Mouse (Mus musculus) kidney, adult 18-20 months (tissue): ENCODE data around the gene Rela.

Source experiments
- DNase-seq: peaks from one replicate; pipeline ENCODE4 v3.0.0; 2021

Gene Rela

DNA sequence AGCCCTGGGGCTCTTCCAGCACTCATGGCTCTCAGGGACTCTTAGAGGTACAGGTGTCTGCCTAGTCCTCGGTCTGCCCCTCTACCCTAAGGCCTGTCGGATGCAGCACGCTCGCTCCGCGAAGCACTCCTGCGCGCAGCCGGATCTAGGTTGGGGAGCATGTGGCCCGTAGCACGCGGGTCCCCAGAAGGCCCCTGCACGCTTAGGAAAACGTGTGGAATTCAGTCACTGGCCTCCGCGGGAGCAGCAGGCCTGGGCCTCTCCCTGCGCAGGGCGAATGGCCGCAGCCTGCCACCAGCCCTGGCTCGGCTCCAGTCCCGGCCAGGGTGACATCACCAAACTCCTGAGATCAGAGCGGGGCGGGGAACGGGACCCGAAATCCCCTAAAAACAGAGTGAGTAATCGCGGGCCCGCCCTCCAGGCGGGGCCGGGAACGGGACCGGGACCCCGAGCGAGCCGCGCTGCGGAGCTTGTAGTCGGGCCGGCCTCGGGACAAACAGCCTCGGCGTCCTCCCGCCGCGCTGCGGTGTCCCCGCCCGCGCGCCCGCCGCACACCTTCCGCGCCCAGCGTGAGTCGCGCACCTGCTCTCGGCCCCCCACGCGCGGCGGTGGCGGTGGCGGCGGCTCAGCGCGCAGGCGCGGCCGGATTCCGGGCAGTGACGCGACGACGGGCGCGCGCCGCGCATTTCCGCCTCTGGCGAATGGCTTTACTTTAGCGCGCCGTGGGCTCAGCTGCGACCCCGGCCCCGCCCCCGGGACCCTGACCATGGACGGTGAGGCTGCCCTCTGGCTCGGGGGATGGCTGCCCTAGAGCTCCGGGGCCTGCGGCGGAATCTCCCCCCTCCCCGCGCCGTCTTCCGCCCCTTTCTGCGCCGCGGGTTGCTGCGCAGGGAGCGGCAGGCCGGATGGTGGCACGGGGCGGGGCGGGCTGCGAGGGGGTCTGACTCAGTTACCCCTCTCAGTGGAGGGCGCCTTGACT is at the start of gene Rela:
Gene Rela (plus strand): TSS at position 415 of the 979 bp plus-strand sequence.
- peak; percentile 94 for DNase-seq

DNA sequence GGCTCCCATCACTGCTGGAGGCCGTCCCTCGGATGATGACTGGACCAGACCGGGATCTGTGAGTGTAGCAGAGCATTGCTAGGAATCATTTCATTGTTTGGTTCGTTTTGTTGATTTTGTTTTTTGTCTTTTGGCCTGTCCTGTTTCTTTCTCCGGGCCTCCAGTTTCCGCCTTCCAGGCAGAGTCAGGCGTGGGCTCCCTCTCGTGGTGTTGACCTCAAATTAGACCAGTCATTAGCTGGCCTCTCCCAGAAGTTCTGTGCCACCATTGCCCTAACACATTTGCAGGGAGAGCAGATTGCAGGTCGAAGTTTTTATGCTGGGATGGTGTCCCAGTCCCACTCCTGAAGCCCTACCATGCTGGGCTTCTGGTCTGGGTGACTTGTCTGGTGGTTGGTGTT is 48.1 kb upstream of the Rela start:
- no peak for DNase-seq

- DNase-seq = no peak
Observed at GRCm38 (mm10) chr19:5591888-5592287, 45.4 kb upstream of the Rela start.

- DNase-seq = no peak
Observed at GRCm38 (mm10) chr19:5599224-5599623, 38.1 kb upstream of the Rela start.

DNA sequence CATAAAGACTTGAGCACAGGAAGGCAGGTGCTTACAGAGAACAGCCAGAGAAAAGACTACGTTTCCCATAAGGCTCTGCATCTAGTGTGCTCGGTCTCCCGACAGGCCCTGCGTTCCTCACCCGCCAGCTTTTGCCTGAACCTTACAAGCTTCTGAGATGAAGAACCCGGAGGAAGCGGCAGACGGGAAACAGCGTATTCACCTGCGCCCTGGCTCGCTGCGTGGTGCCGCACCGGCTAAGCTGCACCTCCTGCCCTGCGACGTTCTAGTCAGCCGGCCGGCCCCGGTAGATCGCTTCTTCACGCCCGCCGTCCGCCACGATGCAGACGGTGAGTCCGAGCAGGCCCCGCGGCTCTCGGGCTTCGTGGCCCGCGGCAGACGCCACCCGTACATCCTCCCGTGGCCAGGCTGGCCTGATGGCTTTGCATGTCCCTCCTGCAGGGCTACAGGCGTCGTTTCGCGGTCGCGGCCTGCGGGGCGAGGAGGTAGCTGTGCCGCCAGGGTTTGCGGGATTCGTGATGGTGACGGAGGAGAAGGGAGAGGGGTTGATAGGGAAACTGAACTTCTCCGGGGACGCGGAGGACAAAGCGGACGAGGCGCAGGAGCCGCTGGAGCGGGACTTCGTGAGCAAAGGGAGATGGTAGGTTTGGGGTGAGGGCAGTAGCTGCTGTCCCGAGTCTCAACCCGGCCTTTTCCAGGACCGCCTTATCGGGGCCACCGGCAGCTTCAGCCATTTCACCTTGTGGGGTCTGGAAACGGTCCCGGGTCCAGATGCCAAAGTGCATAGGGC is 35.3 kb upstream of the Rela start, which contains the start of gene Rnaseh2c:
Gene Rnaseh2c (plus strand): TSS at position 122 of the 790 bp plus-strand sequence.
- DNase-seq = peak; percentile 77

DNA sequence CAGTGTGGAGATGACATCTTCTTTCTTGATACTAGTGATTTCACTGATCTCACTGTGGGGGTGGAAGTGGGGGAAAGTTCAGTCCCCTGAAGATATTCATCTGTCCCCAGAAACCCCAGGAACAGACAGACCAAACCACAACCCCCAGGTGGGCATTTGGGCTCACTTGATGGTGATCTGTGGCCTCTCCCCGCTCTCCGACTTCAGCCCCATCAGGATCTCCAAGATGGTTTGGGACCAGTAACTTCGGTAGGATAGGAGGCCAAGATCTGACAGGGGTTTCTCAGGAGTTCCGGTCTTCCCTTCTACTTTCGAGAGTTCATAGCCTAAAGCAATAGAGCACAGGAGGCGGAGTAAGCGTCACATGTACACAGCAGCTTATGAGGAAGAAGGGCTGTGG is 33.6 kb upstream of the Rela start:
- no peak for DNase-seq

DNA sequence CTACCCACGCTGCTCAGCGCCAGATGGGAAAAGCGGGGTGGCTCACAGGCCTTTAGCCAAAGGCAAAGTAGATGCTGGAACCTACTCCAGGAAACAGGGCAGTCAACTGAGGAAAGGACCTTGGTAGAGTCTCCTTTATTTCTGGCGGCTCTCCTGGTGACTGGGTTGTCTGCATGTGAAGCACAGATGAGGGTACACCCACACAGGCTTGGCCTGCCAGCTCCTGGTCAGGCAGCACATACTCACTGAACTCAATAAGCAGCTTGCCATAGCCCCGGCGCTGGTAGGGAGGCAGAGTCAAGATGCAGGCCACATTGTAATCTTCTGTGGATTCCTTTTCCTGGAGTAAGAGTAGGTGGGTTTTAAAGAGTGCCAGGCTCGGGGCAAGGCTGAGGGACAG is 32.2 kb upstream of the Rela start:
- DNase-seq = no peak

- DNase-seq = no peak
Observed at GRCm38 (mm10) chr19:5606196-5606595, 31.1 kb upstream of the Rela start.

GRCm38 (mm10) chr19:5607705-5608410 is 29.4 kb upstream of the Rela start:
- no peak for DNase-seq

DNA sequence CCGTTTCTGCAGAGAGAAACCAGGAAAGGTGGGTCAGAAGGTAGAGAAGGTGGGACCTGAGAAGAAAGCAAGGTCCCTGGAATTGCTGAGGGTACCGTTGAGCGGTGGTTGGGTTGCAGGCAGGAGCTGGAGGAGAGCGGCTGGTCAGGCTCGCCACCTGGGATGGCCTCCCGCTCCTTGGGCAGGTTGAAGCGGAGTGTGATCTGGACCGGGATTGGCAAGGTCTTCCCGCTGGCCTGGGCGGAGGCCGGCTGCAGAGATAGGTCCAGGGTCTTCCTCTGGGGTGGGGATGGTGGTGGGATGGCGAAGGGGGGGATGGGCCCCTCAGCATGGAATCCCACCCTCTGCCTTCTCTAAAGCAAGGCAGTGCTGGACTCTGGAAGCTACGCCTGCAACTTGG is 28.6 kb upstream of the Rela start:
- DNase-seq = no peak

GRCm38 (mm10) chr19:5609171-5609546 is 28.1 kb upstream of the Rela start:
- no peak for DNase-seq

DNA sequence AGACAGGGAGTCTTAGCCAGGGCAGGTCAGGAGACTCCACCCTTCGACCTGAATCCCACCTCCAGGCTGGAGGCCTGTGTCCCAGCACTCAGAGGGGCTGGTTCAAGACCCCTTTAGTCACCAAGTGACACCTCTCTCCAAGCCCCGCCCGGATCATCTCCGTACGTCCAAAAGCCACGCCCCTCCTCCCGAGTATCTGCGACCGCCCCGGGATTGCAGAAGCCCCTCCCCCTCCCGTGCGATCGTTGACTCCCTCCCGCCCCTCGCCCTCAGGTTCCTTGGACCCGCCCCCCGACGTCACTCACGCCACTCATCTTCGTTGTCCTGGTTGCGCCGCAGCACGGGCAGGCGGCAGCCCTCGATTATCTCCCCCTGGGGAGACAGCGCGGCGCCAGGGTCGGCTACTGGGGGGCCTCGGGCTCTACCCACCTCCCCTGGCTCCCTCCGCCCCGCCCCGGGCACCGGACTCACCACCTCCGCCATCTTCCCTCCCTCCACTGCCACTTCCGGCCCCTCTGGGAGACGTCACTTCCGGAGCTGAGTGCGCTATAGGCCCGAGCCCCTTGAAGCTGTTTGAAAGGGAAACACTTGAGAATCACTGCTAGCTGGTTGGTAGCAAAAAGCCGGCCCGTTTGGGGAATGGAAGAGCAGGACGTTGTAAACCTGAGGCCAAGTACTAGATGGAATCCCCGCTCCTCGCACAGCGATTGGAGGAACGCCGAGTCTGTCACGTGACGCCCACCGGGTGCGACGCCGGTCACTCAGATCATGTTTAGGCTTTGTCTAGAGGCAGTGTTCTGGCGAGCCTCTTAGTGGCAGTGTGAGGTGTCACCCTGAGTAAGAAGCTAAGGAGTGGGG is 27.5 kb upstream of the Rela start, which contains the start of gene Kat5:
Gene Kat5 (minus strand): TSS at position 691 of the 858 bp plus-strand sequence.
- DNase-seq = peak; percentile 97

GRCm38 (mm10) chr19:5611973-5612372 is 25.3 kb upstream of the Rela start:
- DNase-seq = no peak

DNA sequence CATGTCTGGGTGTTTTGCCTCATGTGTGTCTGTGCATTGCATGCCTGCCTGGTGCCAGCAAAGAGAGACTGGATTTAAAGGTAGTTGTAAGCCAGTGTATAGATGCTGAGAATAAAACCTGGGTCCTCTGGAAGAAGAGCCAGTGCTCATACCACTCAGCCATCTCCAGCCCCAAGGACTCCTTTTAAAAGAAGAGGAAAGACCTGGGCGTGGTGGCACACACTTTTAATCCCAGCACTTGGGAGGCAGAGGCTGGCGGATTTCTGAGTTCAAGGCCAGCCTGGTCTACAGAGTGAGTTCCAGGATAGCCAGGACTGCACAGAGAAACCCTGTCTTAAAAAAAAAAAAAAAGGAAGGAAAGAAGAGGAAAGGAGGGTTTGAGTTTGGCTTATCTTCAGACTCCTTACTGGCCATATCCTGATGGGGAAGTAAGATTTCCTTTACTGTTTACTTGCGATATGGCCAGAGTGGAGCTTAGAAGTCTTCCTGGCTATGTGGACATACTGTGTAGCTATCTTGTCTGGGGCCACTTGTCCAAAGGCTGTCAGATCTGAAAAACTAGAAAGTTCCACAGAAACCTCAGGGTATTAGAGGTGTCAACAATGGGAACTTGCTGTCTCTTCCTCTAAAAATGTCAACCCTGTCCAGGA is 24.4 kb upstream of the Rela start:
- DNase-seq = no peak

GRCm38 (mm10) chr19:5614953-5615352 is 22.3 kb upstream of the Rela start:
- DNase-seq = no peak

DNA sequence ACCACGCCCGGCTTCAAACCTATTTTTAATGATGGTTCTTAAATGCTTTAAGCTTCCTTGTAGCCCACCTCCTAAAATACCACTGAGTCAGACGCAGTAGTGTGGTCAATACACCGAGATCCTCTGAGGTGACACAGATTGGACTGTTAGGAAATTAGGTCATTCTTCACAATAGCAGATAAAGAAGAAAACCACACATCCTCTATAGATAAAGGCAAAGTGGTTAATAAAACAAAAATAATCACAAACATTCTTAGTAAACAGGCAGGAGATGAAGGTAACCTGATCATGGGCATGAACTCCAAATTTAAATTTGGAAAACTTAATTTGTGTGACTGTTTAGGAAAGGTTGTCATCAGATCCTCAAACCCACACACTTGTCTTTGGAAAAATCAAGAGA is 17.3 kb upstream of the Rela start:
- no peak for DNase-seq

DNA sequence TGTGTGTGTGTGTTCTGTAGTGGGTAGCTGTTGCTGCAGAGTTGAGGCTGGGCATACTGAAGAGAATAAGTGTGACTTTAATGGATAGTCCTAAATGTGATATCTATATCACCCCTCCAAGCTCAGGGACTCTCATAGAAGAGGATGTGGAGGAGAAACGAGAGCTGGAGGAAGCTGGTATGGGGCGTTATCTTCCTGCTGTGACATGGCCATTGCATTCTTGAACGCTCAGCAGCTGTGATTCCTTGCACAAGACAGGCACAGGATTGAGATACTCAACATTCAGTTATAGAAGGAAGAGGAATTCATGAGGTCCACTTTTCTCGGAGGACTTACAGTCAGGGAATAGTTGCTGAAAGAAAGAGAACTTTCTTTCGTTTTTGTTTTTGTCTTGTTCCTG is 15.4 kb upstream of the Rela start:
- DNase-seq = no peak

- DNase-seq = no peak
Observed at GRCm38 (mm10) chr19:5625311-5625710, 12.0 kb upstream of the Rela start.

- no peak for DNase-seq
Observed at GRCm38 (mm10) chr19:5629907-5630306, 7.4 kb upstream of the Rela start.

GRCm38 (mm10) chr19:5632120-5632519 is 5.2 kb upstream of the Rela start:
- no peak for DNase-seq

- DNase-seq = no peak
Observed at GRCm38 (mm10) chr19:5636036-5636570, 1.2 kb upstream of the Rela start.
